10 mouse cellular contexts compared by ENCODE assay signal in the genomic region with DNA sequence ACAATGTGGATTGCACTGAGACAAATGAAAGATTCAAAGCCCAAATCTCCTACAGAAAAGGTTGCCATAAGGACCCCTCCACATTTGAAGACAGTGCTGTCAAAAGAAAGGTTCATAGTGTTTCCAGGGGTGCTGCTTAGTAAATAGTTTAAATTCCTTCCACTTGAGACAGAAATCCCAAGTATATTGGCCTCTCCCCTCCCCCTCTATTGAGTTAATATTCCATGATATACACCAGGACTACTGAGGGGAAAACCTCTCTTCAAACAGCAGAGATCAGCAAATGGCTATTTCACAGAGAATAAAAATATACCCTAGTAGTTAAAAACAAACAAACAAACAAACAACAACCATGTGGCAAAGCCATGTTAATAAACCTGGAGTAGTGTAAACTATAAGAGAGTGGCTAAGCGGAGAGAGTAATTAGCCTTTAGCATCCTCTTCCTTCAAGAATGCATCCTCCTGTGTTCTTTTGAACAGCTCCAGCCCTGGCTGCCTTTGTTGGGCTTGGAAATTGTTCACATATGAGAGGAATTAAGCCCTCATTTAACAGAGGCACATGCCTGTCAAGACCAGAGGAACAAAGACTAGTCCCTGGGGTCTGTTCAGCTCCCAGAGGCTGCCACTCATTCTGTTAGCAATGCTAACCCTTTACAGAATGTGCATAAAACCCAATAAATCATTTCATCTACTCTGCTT.
DNase-seq lines count a peak whose midpoint lies in the region; ATAC-seq and TF ChIP-seq lines count a peak whose summit lies in the region.
"Had no signal": no experiment of that assay in that cellular context is flagged by ENCODE, and none has a peak within 500 bp of the region (broad histone marks: within the 10 kb centered on the region; RNA-seq: fewer than 3 reads in every experiment).

No protein-coding gene starts in this region.

- peak; percentile 82 for ATAC-seq in forebrain, embryonic 15.5 days (replicated peaks)
- peak; percentile 94 for ATAC-seq in midbrain, embryonic 11.5 days (ENCODE audit: low FRiP score)
- ATAC-seq in inflammation-experienced regulatory T-cells, adult 6 months, result no peak
- ATAC-seq in liver, postnatal 0 days, result no peak

- no peak overlapping the region for H3K9ac ChIP-seq in forebrain, embryonic 15.5 days (replicated peaks)
- no peak overlapping the region for H3K9ac ChIP-seq in midbrain, embryonic 11.5 days (ENCODE audit: low read length)
- no peak overlapping the region for H3K9ac ChIP-seq in liver, postnatal 0 days (replicated peaks)
- H3K9ac ChIP-seq: kidney, embryonic 15.5 days had no signal

- H3K4me1 ChIP-seq in forebrain, embryonic 15.5 days, result peaks cover 30% of the 10 kb centered on the region
- peaks cover 24% of the 10 kb centered on the region for H3K4me1 ChIP-seq in midbrain, embryonic 11.5 days (ENCODE audit: control insufficient read depth, insufficient read depth, low read length)
- H3K4me1 ChIP-seq in liver, postnatal 0 days (ENCODE audit: insufficient read depth), result no peaks in the 10 kb centered on the region

- H3K27me3 ChIP-seq in forebrain, embryonic 15.5 days, result no peaks in the 10 kb centered on the region
- H3K27me3 ChIP-seq in midbrain, embryonic 11.5 days (ENCODE audit: control insufficient read depth, insufficient read depth, low read length), result no peaks in the 10 kb centered on the region
- no peaks in the 10 kb centered on the region for H3K27me3 ChIP-seq in liver, postnatal 0 days (ENCODE audit: insufficient read depth, low read length)

- H3K4me2 ChIP-seq in forebrain, embryonic 15.5 days (replicated peaks), result no peak overlapping the region
- H3K4me2 ChIP-seq in midbrain, embryonic 11.5 days, result peak overlapping the region; percentile 6; the same call in 1 of the 2 replicates
- H3K4me2 ChIP-seq in liver, postnatal 0 days (ENCODE audit: low read depth, low read length), result no peak overlapping the region
- H3K4me2 ChIP-seq: kidney, embryonic 15.5 days had no signal

- no peaks in the 10 kb centered on the region for H3K36me3 ChIP-seq in forebrain, embryonic 15.5 days
- no peaks in the 10 kb centered on the region for H3K36me3 ChIP-seq in midbrain, embryonic 11.5 days (ENCODE audit: control insufficient read depth, insufficient read depth, low read length)
- no peaks in the 10 kb centered on the region for H3K36me3 ChIP-seq in liver, postnatal 0 days (replicated peaks; ENCODE audit: insufficient read depth, low read length)
- H3K36me3 ChIP-seq: kidney, embryonic 15.5 days had no signal

- no peak for TF ChIP-seq CTCF in liver, postnatal 0 days (IDR thresholded peaks at IDR 0.05; ENCODE audit: low read depth)

- 3% methylated on average over 1 of the region's 1 CpGs for WGBS in forebrain, embryonic 15.5 days
- WGBS in midbrain, embryonic 11.5 days, result 4% methylated on average over 1 of the region's 1 CpGs
- 95% methylated on average over 1 of the region's 1 CpGs for whole genome bisulfite sequencing in liver, postnatal 0 days (ENCODE audit: insufficient replicate concordance)

- H3K27ac ChIP-seq in forebrain, embryonic 15.5 days (replicated peaks), result peak overlapping the region; percentile 57
- H3K27ac ChIP-seq in midbrain, embryonic 11.5 days (ENCODE audit: low read depth, low read length), result peak overlapping the region; percentile 74
- H3K27ac ChIP-seq in liver, postnatal 0 days (ENCODE audit: low read depth), result no peak overlapping the region
- H3K27ac ChIP-seq: kidney, embryonic 15.5 days had no signal

- peak; percentile 12 for DNase-seq in 3T3-L1 (ENCODE audit: low read depth, low spot score)
- DNase-seq in embryo, embryonic 10 days (ENCODE audit: low spot score), result peak; percentile 80
- DNase-seq in midbrain, embryonic 11.5 days (ENCODE audit: low spot score, missing footprints), result no peak
- DNase-seq in B cell, adult 2 months, result no peak
- DNase-seq in liver, postnatal 0 days, result no peak
- no peak for DNase-seq in adrenal gland, adult 8-10 months
- DNase-seq: lung, adult 2 months had no signal

- TF ChIP-seq EP300 in liver, postnatal 0 days (IDR thresholded peaks at IDR 0.05; ENCODE audit: low read depth), result no peak

- H3K9me3 ChIP-seq in forebrain, embryonic 15.5 days, result no peaks in the 10 kb centered on the region
- H3K9me3 ChIP-seq in midbrain, embryonic 11.5 days (ENCODE audit: control insufficient read depth, low read length), result no peaks in the 10 kb centered on the region
- no peaks in the 10 kb centered on the region for H3K9me3 ChIP-seq in liver, postnatal 0 days (ENCODE audit: low read length)
- H3K9me3 ChIP-seq: kidney, embryonic 15.5 days had no signal

- H3K4me3 ChIP-seq in forebrain, embryonic 15.5 days, result no peak overlapping the region
- no peak overlapping the region for H3K4me3 ChIP-seq in midbrain, embryonic 11.5 days (ENCODE audit: low read depth, low read length)
- no peak overlapping the region for H3K4me3 ChIP-seq in liver, postnatal 0 days (ENCODE audit: low read depth, low read length)
- H3K4me3 ChIP-seq: kidney, embryonic 15.5 days had no signal

Comparison
In these comparisons a context has a peak if more than half of its experiments do, and no peak if none do; other contexts are left out.
1. DNase-seq: peak in 3T3-L1 (single experiment) and embryo, embryonic 10 days (single experiment); none in midbrain, embryonic 11.5 days (single experiment), B cell, adult 2 months (0 of 2), liver, postnatal 0 days (single experiment) and adrenal gland, adult 8-10 months (single experiment).
2. ATAC-seq: peak in forebrain, embryonic 15.5 days (single experiment) and midbrain, embryonic 11.5 days (single experiment); none in inflammation-experienced regulatory T-cells, adult 6 months (single experiment) and liver, postnatal 0 days (single experiment).